Mouse (Mus musculus): Measurements from ENCODE around the gene Vmn2r8. TPM values are rescaled to one million over a fixed set of nuclear protein-coding genes. Genes with fewer than 3 reads are reported as not detected.
"Not testable (repeated sequence)": the region's sequence is repeated elsewhere in the genome, so short reads cannot be mapped to it uniquely, and the experiment has no call there.

The Vmn2r8 gene
- polyA plus RNA-seq (2015; fragmentation: Nextera tagmentation; extraction: Ambion mirVana), result not detected in 2 replicates

GRCm38 (mm10) chr5:108808750-108809149 lies at the start of gene Vmn2r8:
Vmn2r8 (minus strand) TSS chr5:108808850.
- not testable (repeated sequence) for H3K9ac ChIP-seq (replicated peaks); H3K27ac ChIP-seq (ENCODE audit: low read depth); DNase-seq; H3K4me2 ChIP-seq (ENCODE audit: low read depth, low read length); H3K9me3 ChIP-seq (ENCODE audit: low read length); ATAC-seq; H3K27me3 ChIP-seq (ENCODE audit: insufficient read depth, low read length); H3K36me3 ChIP-seq (replicated peaks; ENCODE audit: insufficient read depth, low read length); H3K4me1 ChIP-seq (ENCODE audit: insufficient read depth); H3K4me3 ChIP-seq (ENCODE audit: low read depth, low read length)
- 71% methylated on average over 2 of the region's 2 CpGs for WGBS (ENCODE audit: insufficient replicate concordance)

GRCm38 (mm10) chr5:108852501-108852900 lies 43.9 kb upstream of the Vmn2r8 start, which contains the start of gene Vmn2r9:
Vmn2r9 (minus strand) TSS chr5:108852601.
- H3K27me3 ChIP-seq (ENCODE audit: insufficient read depth, low read length); ATAC-seq; H3K4me3 ChIP-seq (ENCODE audit: low read depth, low read length); H3K4me1 ChIP-seq (ENCODE audit: insufficient read depth); H3K9ac ChIP-seq (replicated peaks); H3K4me2 ChIP-seq (ENCODE audit: low read depth, low read length); H3K36me3 ChIP-seq (replicated peaks; ENCODE audit: insufficient read depth, low read length); DNase-seq; H3K9me3 ChIP-seq (ENCODE audit: low read length); H3K27ac ChIP-seq (ENCODE audit: low read depth): not testable (repeated sequence)
- 52% methylated on average over 1 of the region's 1 CpGs for WGBS (ENCODE audit: insufficient replicate concordance)

- Histone ChIP-seq H3K27ac (ENCODE audit: low read depth) (no peak overlapping the region), H3K36me3 (replicated peaks; ENCODE audit: insufficient read depth, low read length) (no peaks in the 10 kb centered on the region), H3K9ac (replicated peaks) (no peak overlapping the region), H3K4me2 (ENCODE audit: low read depth, low read length) (no peak overlapping the region), H3K27me3 (ENCODE audit: insufficient read depth, low read length) (no peaks in the 10 kb centered on the region), H3K4me3 (ENCODE audit: low read depth, low read length) (no peak overlapping the region), H3K4me1 (ENCODE audit: insufficient read depth) (no peaks in the 10 kb centered on the region), H3K9me3 (ENCODE audit: low read length) (no peaks in the 10 kb centered on the region)
- DNase-seq (no peak), ATAC-seq (no peak)
- whole genome bisulfite sequencing (ENCODE audit: insufficient replicate concordance), result 54% methylated on average over 1 of the region's 1 CpGs
- TF ChIP-seq EP300 (IDR thresholded peaks at IDR 0.05; ENCODE audit: low read depth), result no peak
- no peak for TF ChIP-seq CTCF (IDR thresholded peaks at IDR 0.05; ENCODE audit: low read depth)
These were observed 40.8 kb upstream of the Vmn2r8 start for GRCm38 (mm10) chr5:108849466-108849865.

GRCm38 (mm10) chr5:108836156-108836555 lies 27.5 kb upstream of the Vmn2r8 start:
- H3K27me3 ChIP-seq (ENCODE audit: insufficient read depth, low read length), result no peaks in the 10 kb centered on the region
- WGBS (ENCODE audit: insufficient replicate concordance), result 40% methylated on average over 1 of the region's 1 CpGs
- no peak overlapping the region for H3K27ac ChIP-seq (ENCODE audit: low read depth)
- no peak overlapping the region for H3K9ac ChIP-seq (replicated peaks)
- 0 out of 2 replicates have a peak, but pooled peaks have one; percentile 15 for TF ChIP-seq EP300 (IDR thresholded peaks at IDR 0.05; ENCODE audit: low read depth)
- TF ChIP-seq CTCF (IDR thresholded peaks at IDR 0.05; ENCODE audit: low read depth), result peak; percentile 68
- no peaks in the 10 kb centered on the region for H3K4me1 ChIP-seq (ENCODE audit: insufficient read depth)
- no peak overlapping the region for H3K4me3 ChIP-seq (ENCODE audit: low read depth, low read length)
- no peak overlapping the region for H3K4me2 ChIP-seq (ENCODE audit: low read depth, low read length)
- peak; percentile 87 for ATAC-seq
- H3K36me3 ChIP-seq (replicated peaks; ENCODE audit: insufficient read depth, low read length), result no peaks in the 10 kb centered on the region
- no peaks in the 10 kb centered on the region for H3K9me3 ChIP-seq (ENCODE audit: low read length)
- peak; percentile 64 for DNase-seq

- no peak for ATAC-seq
- no peak overlapping the region for H3K4me3 ChIP-seq (ENCODE audit: low read depth, low read length)
- H3K9ac ChIP-seq (replicated peaks), result no peak overlapping the region
- DNase-seq, result peak; percentile 12
- H3K4me2 ChIP-seq (ENCODE audit: low read depth, low read length), result no peak overlapping the region
- H3K9me3 ChIP-seq (ENCODE audit: low read length), result no peaks in the 10 kb centered on the region
- no peak overlapping the region for H3K27ac ChIP-seq (ENCODE audit: low read depth)
- no peak for TF ChIP-seq CTCF (IDR thresholded peaks at IDR 0.05; ENCODE audit: low read depth)
- no peaks in the 10 kb centered on the region for H3K27me3 ChIP-seq (ENCODE audit: insufficient read depth, low read length)
- H3K36me3 ChIP-seq (replicated peaks; ENCODE audit: insufficient read depth, low read length), result no peaks in the 10 kb centered on the region
- WGBS (ENCODE audit: insufficient replicate concordance), result 77% methylated on average over 2 of the region's 2 CpGs
- H3K4me1 ChIP-seq (ENCODE audit: insufficient read depth), result no peaks in the 10 kb centered on the region
These were observed 14.6 kb upstream of the Vmn2r8 start for GRCm38 (mm10) chr5:108823276-108823675.

GRCm38 (mm10) chr5:108803646-108804045 lies 5.0 kb downstream of the Vmn2r8 start:
- no peak for ATAC-seq
- Histone ChIP-seq H3K9ac (replicated peaks) (no peak overlapping the region), H3K9me3 (ENCODE audit: low read length) (no peaks in the 10 kb centered on the region), H3K27ac (ENCODE audit: low read depth) (no peak overlapping the region), H3K4me3 (ENCODE audit: low read depth, low read length) (no peak overlapping the region), H3K4me1 (ENCODE audit: insufficient read depth) (no peaks in the 10 kb centered on the region), H3K4me2 (ENCODE audit: low read depth, low read length) (no peak overlapping the region), H3K36me3 (replicated peaks; ENCODE audit: insufficient read depth, low read length) (no peaks in the 10 kb centered on the region), H3K27me3 (ENCODE audit: insufficient read depth, low read length) (no peaks in the 10 kb centered on the region)
- WGBS (ENCODE audit: insufficient replicate concordance), result 17% methylated on average over 1 of the region's 1 CpGs
- no peak for DNase-seq
- TF ChIP-seq CTCF (IDR thresholded peaks at IDR 0.05; ENCODE audit: low read depth) (no peak), EP300 (IDR thresholded peaks at IDR 0.05; ENCODE audit: low read depth) (no peak)

- 52% methylated on average over 2 of the region's 2 CpGs for WGBS (ENCODE audit: insufficient replicate concordance)
- not testable (repeated sequence) for H3K27ac ChIP-seq (ENCODE audit: low read depth); H3K4me2 ChIP-seq (ENCODE audit: low read depth, low read length)
These were observed 13.4 kb downstream of the Vmn2r8 start, which contains the start of gene Tmed11 for GRCm38 (mm10) chr5:108795263-108795662. Tmed11 (minus strand) TSS chr5:108795363.

More at GRCm38 (mm10) chr5:108795263-108795662, 13.4 kb downstream of the Vmn2r8 start, which contains the start of gene Tmed11:
- H3K4me3 ChIP-seq (ENCODE audit: low read depth, low read length); H3K36me3 ChIP-seq (replicated peaks; ENCODE audit: insufficient read depth, low read length); DNase-seq; H3K9ac ChIP-seq (replicated peaks); H3K9me3 ChIP-seq (ENCODE audit: low read length); H3K27me3 ChIP-seq (ENCODE audit: insufficient read depth, low read length); ATAC-seq; H3K4me1 ChIP-seq (ENCODE audit: insufficient read depth): not testable (repeated sequence)
